Mouse (Mus musculus) bone marrow, adult 2 months (tissue): Measurements from ENCODE around the gene Ercc1. TPM values are rescaled to one million over a fixed set of nuclear protein-coding genes. Genes with fewer than 3 reads are reported as not detected.

Experiments used
- H3K27ac ChIP-seq: fragments of 200-500 bp; 2 replicates; pipeline ENCODE4 v1.5.1; 2012; ENCODE audit warnings: low read depth, mild to moderate bottlenecking, control low read depth, inconsistent platforms, low read length; ENCODE audit not compliant: control insufficient read depth, poor library complexity, insufficient read depth
- H3K4me1 ChIP-seq: fragments of 200-500 bp; 2 replicates; pipeline ENCODE4 v1.6.1; 2011; ENCODE audit warnings: low read length; ENCODE audit not compliant: control insufficient read depth, insufficient read depth
- H3K4me3 ChIP-seq: fragments of 200-500 bp; replicated peaks from 2 replicates; pipeline ENCODE3; 2011; ENCODE audit warnings: mild to moderate bottlenecking, low read depth, low read length, control low read depth; ENCODE audit not compliant: control insufficient read depth
- CTCF ChIP-seq: fragments of 200-500 bp; IDR thresholded peaks from 2 replicates; pipeline ENCODE4 v1.5.1; 2011; ENCODE audit warnings: low read length, control low read depth; ENCODE audit not compliant: control insufficient read depth, insufficient read depth
- POLR2A ChIP-seq: fragments of 200-500 bp; IDR thresholded peaks from 2 replicates; pipeline ENCODE4 v1.6.1; 2011; ENCODE audit warnings: low read depth, mild to moderate bottlenecking, control low read depth, low read length, borderline replicate concordance; ENCODE audit not compliant: control insufficient read depth
- WGBS: fragments of 180-500 bp; shearing (Covaris S2); methylation state at CpG from one replicate; pipeline ENCODE4 v1.1.7; 2018; 5-methylcytosine and 5-hydroxymethylcytosine counted together
- polyA plus RNA-seq: library from polyadenylated mRNA; stranded (reverse); fragments of >200 nt; gene quantifications from 2 replicates; pipeline ENCODE4 v1.2.4, GENCODE M21; 2011; ENCODE audit warnings: low replicate concordance; ENCODE audit not compliant: missing spikeins, insufficient read depth, insufficient read length

Ercc1 gene
- polyA plus RNA-seq, 1 experiment = 31.3 TPM

DNA sequence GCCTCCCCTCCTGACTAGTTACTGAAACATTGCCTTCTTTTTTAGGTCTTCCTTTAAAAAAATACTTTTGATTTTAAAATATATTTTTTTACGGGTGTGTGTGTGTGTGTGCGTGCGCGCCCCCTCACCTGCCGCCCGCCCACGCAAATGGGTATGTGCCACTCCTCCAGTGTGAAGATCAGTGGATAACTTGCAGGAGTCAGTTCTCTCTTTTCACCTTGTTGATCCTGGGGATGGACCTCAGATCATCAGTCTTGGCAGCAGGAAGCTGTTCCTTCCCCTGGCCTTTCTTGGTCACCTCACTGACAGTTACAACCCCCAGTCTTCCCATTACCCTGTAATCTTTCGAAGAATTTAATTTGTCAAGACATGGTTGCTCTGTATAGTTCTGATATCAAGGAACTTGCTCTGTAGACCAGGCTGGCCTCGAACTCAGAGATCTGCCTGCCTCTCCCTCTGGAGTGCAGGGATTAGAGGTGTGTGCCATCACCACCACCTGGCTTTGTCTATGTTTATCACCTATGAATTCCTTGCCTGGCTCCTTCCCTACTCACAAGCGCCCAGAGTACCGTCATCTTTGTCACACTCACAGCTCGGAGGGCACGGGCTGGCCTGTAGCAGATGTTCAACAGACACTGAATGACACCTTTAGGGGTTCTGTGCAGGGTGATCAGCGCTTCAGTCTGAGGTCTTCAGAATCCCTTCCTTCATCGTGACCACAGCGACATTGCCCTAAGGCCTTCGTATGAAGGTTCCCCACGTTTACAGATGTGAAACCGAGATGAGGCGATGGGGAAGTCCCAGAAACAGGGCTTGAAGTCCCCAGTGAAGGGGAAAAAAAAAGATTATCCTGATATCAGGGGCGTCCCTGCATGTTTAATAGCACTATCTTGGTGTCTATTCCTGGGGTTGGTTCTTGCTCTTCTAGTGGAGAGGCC is 19.0 kb upstream of the Ercc1 start:
- TF ChIP-seq POLR2A (no peak), CTCF (no peak)
- H3K4me1 ChIP-seq = no peaks in the 10 kb centered on the region; the same call in 1 of the 2 replicates

DNA sequence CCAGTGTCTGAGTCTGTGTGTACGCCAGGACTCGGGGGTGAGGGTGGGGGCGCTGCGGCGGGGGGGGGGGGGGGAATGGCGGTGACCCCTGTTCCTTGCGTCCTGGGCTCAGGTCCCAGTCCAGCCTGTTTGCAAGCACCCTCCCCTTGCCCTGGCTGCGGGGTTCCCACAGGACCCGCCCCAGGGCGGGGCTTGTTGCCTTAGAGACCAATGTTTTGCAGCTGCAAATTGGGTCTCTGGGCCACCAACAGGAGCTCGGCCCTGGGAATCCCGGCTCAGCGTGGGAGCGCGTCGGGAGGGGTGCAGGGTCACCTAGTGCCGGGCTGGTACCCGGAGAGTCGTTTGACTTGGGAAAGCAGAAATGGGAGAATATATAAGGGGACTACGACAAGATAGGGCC is 18.2 kb upstream of the Ercc1 start:
- H3K4me1 ChIP-seq = no peaks in the 10 kb centered on the region; the same call in 1 of the 2 replicates
- TF ChIP-seq CTCF (no peak), POLR2A (no peak)
- no peak overlapping the region for H3K27ac ChIP-seq
- WGBS = 2% methylated on average over 20 of the region's 20 CpGs
- H3K4me3 ChIP-seq = no peak overlapping the region

More for the DNA sequence above, 19.0 kb upstream of the Ercc1 start:
- Histone ChIP-seq H3K4me3 (no peak overlapping the region), H3K27ac (no peak overlapping the region)
- WGBS = 46% methylated on average over 21 of the region's 21 CpGs

DNA sequence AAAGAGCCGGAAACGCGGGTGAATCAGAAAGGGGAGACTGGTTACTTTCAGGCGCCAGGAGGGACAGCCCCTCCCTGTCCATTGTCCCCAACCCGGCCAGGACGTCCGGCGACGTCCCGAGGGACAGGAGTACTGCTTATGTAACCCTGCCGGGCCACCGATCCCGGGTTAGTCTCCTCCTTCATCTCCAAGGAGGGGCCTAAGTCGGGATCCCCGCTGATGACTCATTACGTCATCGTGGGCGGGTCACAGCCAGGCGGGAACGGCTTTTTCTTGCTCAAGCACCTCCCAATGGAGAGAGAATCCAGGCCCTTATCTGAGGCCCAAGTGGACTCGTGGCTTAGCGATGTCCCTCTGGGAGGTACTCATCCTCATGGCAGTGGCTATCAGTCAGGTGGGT is 17.4 kb upstream of the Ercc1 start:
- 4% methylated on average over 22 of the region's 22 CpGs for WGBS
- Histone ChIP-seq H3K27ac (no peak overlapping the region), H3K4me1 (peaks cover 1% of the 10 kb centered on the region), H3K4me3 (no peak overlapping the region)
- TF ChIP-seq POLR2A (no peak), CTCF (no peak)

DNA sequence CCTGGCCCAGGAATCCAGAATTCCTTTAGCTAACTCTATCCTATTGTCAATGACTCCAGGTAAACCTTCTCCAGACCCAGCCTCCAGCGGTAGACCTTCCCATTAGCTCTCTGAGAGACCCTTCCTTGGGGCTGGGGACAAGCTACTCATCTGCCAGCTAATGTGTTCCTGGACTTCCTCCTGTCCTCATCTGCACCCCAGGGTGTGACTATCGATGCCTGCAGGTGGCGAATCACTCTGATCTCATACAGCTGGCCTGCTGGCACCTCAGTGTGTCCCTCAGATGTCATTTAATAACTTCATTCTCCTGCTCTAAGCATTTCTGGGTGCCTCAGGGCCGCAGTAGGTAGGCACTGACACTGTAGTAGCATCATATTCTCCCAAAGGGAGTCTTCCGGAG is 16.8 kb upstream of the Ercc1 start:
- 74% methylated on average over 5 of the region's 5 CpGs for WGBS
- no peak overlapping the region for H3K4me3 ChIP-seq
- H3K27ac ChIP-seq = no peak overlapping the region
- TF ChIP-seq CTCF (no peak), POLR2A (no peak)
- H3K4me1 ChIP-seq = peaks cover 1% of the 10 kb centered on the region

DNA sequence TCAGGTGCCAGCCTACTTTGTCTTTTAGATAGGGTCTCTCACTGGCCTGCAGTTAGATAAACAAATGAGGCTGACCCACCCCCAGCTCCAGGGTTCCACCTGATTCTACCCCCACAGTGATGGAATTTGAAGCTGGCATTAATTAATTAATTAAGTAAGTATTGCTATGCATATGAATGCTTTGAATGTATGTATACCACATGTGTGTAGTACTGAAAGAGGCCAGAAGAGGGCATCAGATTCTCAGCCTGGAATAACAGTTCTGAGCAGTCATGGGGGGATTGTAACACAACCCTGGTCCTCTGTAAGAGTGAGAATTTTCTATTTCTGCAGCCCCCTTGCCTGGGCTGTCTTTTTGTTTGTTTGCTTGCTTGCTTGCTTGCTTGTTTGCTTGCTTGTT is 16.2 kb upstream of the Ercc1 start:
- Histone ChIP-seq H3K4me3 (no peak overlapping the region), H3K27ac (no peak overlapping the region), H3K4me1 (peaks cover 3% of the 10 kb centered on the region)
- TF ChIP-seq CTCF = no peak
- no peak for TF ChIP-seq POLR2A

DNA sequence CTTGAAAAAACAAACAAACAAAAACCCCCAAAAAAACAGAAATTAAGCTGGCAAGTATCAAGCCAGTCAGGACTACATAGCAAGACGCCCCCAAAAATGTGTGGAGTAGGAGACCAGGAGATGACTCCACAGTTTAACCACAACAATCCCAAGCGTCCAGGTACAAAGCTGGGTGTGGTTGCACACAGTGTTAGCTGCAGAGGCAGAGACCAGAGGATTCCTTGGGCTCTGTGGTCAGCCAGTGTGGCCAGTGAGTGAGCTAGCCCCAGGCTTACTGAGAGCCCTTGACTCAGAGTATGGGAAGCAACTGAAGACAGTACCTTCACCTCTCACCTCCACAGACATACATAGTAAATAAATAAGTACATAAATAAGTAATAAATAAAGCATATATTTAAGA is 12.7 kb upstream of the Ercc1 start:
- no peak for TF ChIP-seq CTCF
- no peak for TF ChIP-seq POLR2A
- H3K27ac ChIP-seq = no peak overlapping the region
- peaks cover 6% of the 10 kb centered on the region for H3K4me1 ChIP-seq
- WGBS = 59% methylated on average over 2 of the region's 2 CpGs
- H3K4me3 ChIP-seq = no peak overlapping the region

DNA sequence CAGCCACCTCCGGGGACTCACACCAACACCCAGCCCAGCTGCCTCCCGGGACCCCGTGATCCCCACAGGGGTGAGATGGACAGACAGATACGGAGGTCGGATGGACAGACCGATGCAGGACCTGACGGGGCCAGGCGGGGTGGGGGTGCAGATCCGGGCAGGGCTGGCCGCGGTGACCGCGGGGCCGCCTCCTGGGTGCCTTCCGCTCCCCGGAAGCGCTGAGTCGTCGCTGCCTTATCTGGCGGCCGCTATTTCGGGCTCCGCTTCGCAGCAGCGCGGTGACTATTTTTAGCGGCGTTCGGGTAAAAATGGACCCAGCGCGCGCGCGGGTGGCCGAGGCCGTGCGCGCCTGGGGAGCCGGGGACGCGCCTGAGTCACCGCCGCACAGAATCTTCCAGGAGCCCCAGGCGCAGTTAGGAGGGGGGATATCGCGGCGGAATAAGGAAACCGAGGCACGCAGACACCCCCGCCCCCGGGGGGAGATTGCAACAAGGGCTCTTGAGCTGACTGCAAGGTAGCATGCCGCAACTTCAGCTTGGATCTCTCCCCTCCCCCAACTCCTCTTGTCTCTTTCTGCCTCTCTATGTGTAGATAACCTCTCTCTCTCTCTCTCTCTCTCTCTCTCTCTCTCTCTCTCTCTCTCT is 11.7 kb upstream of the Ercc1 start:
- Histone ChIP-seq H3K4me1 (peaks cover 6% of the 10 kb centered on the region), H3K4me3 (peak overlapping the region; percentile 73), H3K27ac (peak overlapping the region; percentile 93)
- TF ChIP-seq CTCF (no peak), POLR2A (peak; percentile 42; the same call in 1 of the 2 replicates)
- under 1% methylated on average over 52 of the region's 52 CpGs for WGBS

DNA sequence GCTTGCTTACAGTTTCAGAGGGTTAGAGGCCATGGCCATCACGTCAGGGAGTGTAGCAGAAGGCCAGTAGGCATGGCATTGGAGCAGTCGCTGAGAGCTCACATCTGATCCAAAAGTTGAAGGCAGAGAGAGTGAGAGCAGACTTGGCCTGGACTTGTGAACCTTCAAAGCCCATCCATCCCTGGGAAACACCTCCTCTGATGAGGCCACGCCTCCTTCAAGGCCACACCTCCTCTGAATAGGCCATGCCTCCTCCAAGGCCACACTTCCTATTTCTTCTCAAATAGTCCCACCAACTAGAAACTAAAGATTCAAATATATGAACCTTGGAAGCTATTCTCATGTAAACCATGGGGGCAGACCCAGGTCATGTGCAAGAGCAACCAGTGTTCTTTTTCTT is 9.0 kb upstream of the Ercc1 start:
- peaks cover 7% of the 10 kb centered on the region for H3K4me1 ChIP-seq
- H3K27ac ChIP-seq = no peak overlapping the region
- 36% methylated on average over 3 of the region's 3 CpGs for whole genome bisulfite sequencing
- TF ChIP-seq POLR2A (no peak), CTCF (no peak)
- no peak overlapping the region for H3K4me3 ChIP-seq
